Mouse (Mus musculus) forebrain, embryonic 12.5 days (tissue): ENCODE data around the gene Svs5. TPM values are rescaled to one million over a fixed set of nuclear protein-coding genes. Genes with fewer than 3 reads are reported as not detected.

Source experiments
- ATAC-seq: fragments of 200-750 bp; cut with Nextera tagmentation; 2 replicates; pipeline ENCODE4 v1.8.0; 2017; ENCODE audit warnings: moderate TSS enrichment; ENCODE audit not compliant: low FRiP score
- H3K27ac ChIP-seq: fragments of 300-500 bp; sonication (generic); 2 replicates; pipeline ENCODE4 v1.5.1; 2016; ENCODE audit warnings: mild to moderate bottlenecking
- H3K27me3 ChIP-seq: fragments of 300-500 bp; sonication (generic); 2 replicates; pipeline ENCODE4 v1.6.1; 2016; ENCODE audit warnings: mild to moderate bottlenecking
- H3K36me3 ChIP-seq: fragments of 300-500 bp; sonication (generic); replicated peaks from 2 replicates; pipeline ENCODE4 v1.6.1; 2016; ENCODE audit warnings: mild to moderate bottlenecking
- H3K4me1 ChIP-seq: fragments of 300-500 bp; sonication (generic); 2 replicates; pipeline ENCODE4 v1.6.1; 2016
- H3K4me2 ChIP-seq: fragments of 300-500 bp; sonication (generic); 2 replicates; pipeline ENCODE4 v1.6.1; 2016; ENCODE audit warnings: mild to moderate bottlenecking, moderate library complexity
- H3K4me3 ChIP-seq: fragments of 300-500 bp; sonication (generic); replicated peaks from 2 replicates; pipeline ENCODE4 v1.5.1; 2016; ENCODE audit warnings: mild to moderate bottlenecking
- H3K9ac ChIP-seq: fragments of 300-500 bp; sonication (generic); 2 replicates; pipeline ENCODE4 v1.6.1; 2016; ENCODE audit warnings: mild to moderate bottlenecking
- H3K9me3 ChIP-seq: fragments of 300-500 bp; sonication (generic); 2 replicates; pipeline ENCODE4 v1.6.1; 2016
- WGBS: fragments of 180-500 bp; shearing (Covaris S2); methylation state at CpG from one replicate; pipeline ENCODE4 v1.1.7; 2016; 5-methylcytosine and 5-hydroxymethylcytosine counted together
- polyA plus RNA-seq: library from polyadenylated mRNA; unstranded; fragments of >200 nt; fragmentation: Nextera tagmentation; extraction: Ambion mirVana; gene quantifications from 2 replicates; pipeline ENCODE4 v1.2.1, GENCODE M21; 2016

Gene Svs5
- polyA plus RNA-seq, 1 experiment from 2014 or later: not detected

- Histone ChIP-seq H3K36me3 (no peaks in the 10 kb centered on the region), H3K9ac (no peak overlapping the region), H3K9me3 (no peaks in the 10 kb centered on the region), H3K4me1 (peaks cover 4% of the 10 kb centered on the region; the same call in 1 of the 2 replicates), H3K4me2 (no peak overlapping the region), H3K27me3 (0 out of 2 replicates have a peak, but pooled peaks cover 5% of the 10 kb centered on the region), H3K4me3 (no peak overlapping the region), H3K27ac (no peak overlapping the region)
- no peak for ATAC-seq
- 84% methylated on average over 5 of the region's 5 CpGs for WGBS
Observed at GRCm38 (mm10) chr2:164359031-164359430, 26.5 kb downstream of the Svs5 start.

- H3K27me3 ChIP-seq: peaks cover 5% of the 10 kb centered on the region; the same call in 1 of the 2 replicates
- H3K4me1 ChIP-seq: peaks cover 4% of the 10 kb centered on the region; the same call in 1 of the 2 replicates
- no peak overlapping the region for H3K9ac ChIP-seq
- H3K36me3 ChIP-seq: no peaks in the 10 kb centered on the region
- H3K27ac ChIP-seq: no peak overlapping the region
- ATAC-seq: no peak
- H3K4me3 ChIP-seq: no peak overlapping the region
- WGBS: 83% methylated on average over 5 of the region's 5 CpGs
- H3K4me2 ChIP-seq: no peak overlapping the region
- H3K9me3 ChIP-seq: no peaks in the 10 kb centered on the region
Observed at GRCm38 (mm10) chr2:164359668-164360067, 27.1 kb downstream of the Svs5 start.

GRCm38 (mm10) chr2:164360974-164361657 is 28.6 kb downstream of the Svs5 start:
- no peak overlapping the region for H3K27ac ChIP-seq
- 34% methylated on average over 13 of the region's 13 CpGs for WGBS
- H3K4me1 ChIP-seq: peaks cover 4% of the 10 kb centered on the region; the same call in 1 of the 2 replicates
- no peak overlapping the region for H3K4me3 ChIP-seq
- peaks cover 5% of the 10 kb centered on the region; the same call in 1 of the 2 replicates for H3K27me3 ChIP-seq
- no peak overlapping the region for H3K4me2 ChIP-seq
- no peaks in the 10 kb centered on the region for H3K36me3 ChIP-seq
- no peak overlapping the region for H3K9ac ChIP-seq
- no peaks in the 10 kb centered on the region for H3K9me3 ChIP-seq
- no peak for ATAC-seq

- Histone ChIP-seq H3K9ac (no peak overlapping the region), H3K27me3 (peaks cover 5% of the 10 kb centered on the region; the same call in 1 of the 2 replicates), H3K4me2 (no peak overlapping the region), H3K4me3 (no peak overlapping the region), H3K9me3 (no peaks in the 10 kb centered on the region), H3K27ac (no peak overlapping the region), H3K4me1 (no peaks in the 10 kb centered on the region), H3K36me3 (no peaks in the 10 kb centered on the region)
- WGBS: 68% methylated on average over 3 of the region's 3 CpGs
- no peak for ATAC-seq
Observed at GRCm38 (mm10) chr2:164366947-164367346, 34.4 kb downstream of the Svs5 start.

GRCm38 (mm10) chr2:164368620-164369105 is 36.1 kb downstream of the Svs5 start:
- Histone ChIP-seq H3K4me3 (no peak overlapping the region), H3K9ac (no peak overlapping the region), H3K4me2 (no peak overlapping the region), H3K4me1 (no peaks in the 10 kb centered on the region), H3K27me3 (no peaks in the 10 kb centered on the region; the same call in 1 of the 2 replicates), H3K27ac (no peak overlapping the region), H3K9me3 (no peaks in the 10 kb centered on the region), H3K36me3 (no peaks in the 10 kb centered on the region)
- no peak for ATAC-seq
- WGBS: 86% methylated on average over 6 of the region's 6 CpGs

GRCm38 (mm10) chr2:164371371-164371770 is 38.8 kb downstream of the Svs5 start:
- Histone ChIP-seq H3K9me3 (no peaks in the 10 kb centered on the region), H3K36me3 (no peaks in the 10 kb centered on the region), H3K9ac (no peak overlapping the region), H3K4me2 (no peak overlapping the region), H3K4me1 (no peaks in the 10 kb centered on the region), H3K27me3 (no peaks in the 10 kb centered on the region), H3K4me3 (no peak overlapping the region), H3K27ac (no peak overlapping the region)
- ATAC-seq: no peak
- WGBS: 90% methylated on average over 3 of the region's 3 CpGs

- no peak overlapping the region for H3K4me2 ChIP-seq
- no peaks in the 10 kb centered on the region for H3K4me1 ChIP-seq
- no peaks in the 10 kb centered on the region for H3K27me3 ChIP-seq
- no peak for ATAC-seq
- H3K9ac ChIP-seq: no peak overlapping the region
- no peak overlapping the region for H3K27ac ChIP-seq
- no peaks in the 10 kb centered on the region for H3K36me3 ChIP-seq
- H3K4me3 ChIP-seq: no peak overlapping the region
- WGBS: 45% methylated on average over 3 of the region's 3 CpGs
- no peaks in the 10 kb centered on the region for H3K9me3 ChIP-seq
Observed at GRCm38 (mm10) chr2:164372408-164373053, 40.0 kb downstream of the Svs5 start.

- Histone ChIP-seq H3K27ac (no peak overlapping the region), H3K4me1 (no peaks in the 10 kb centered on the region), H3K4me2 (no peak overlapping the region), H3K27me3 (no peaks in the 10 kb centered on the region), H3K9ac (no peak overlapping the region), H3K36me3 (no peaks in the 10 kb centered on the region), H3K4me3 (no peak overlapping the region), H3K9me3 (no peaks in the 10 kb centered on the region)
- 64% methylated on average over 4 of the region's 4 CpGs for WGBS
- no peak for ATAC-seq
Observed at GRCm38 (mm10) chr2:164373187-164373586, 40.6 kb downstream of the Svs5 start.

GRCm38 (mm10) chr2:164377478-164378426 is 45.2 kb downstream of the Svs5 start:
- no peaks in the 10 kb centered on the region for H3K27me3 ChIP-seq
- no peak overlapping the region for H3K4me2 ChIP-seq
- no peak for ATAC-seq
- no peak overlapping the region for H3K9ac ChIP-seq
- 91% methylated on average over 15 of the region's 15 CpGs for WGBS
- no peaks in the 10 kb centered on the region for H3K4me1 ChIP-seq
- no peak overlapping the region for H3K27ac ChIP-seq
- H3K4me3 ChIP-seq: no peak overlapping the region
- no peaks in the 10 kb centered on the region for H3K9me3 ChIP-seq
- no peaks in the 10 kb centered on the region for H3K36me3 ChIP-seq

- Histone ChIP-seq H3K27ac (no peak overlapping the region), H3K9ac (no peak overlapping the region), H3K4me1 (peaks cover 11% of the 10 kb centered on the region), H3K9me3 (no peaks in the 10 kb centered on the region), H3K4me3 (no peak overlapping the region), H3K27me3 (peaks cover 12% of the 10 kb centered on the region; the same call in 1 of the 2 replicates), H3K4me2 (no peak overlapping the region), H3K36me3 (no peaks in the 10 kb centered on the region)
- WGBS: 79% methylated on average over 8 of the region's 8 CpGs
- ATAC-seq: no peak
Observed at GRCm38 (mm10) chr2:164381726-164382125, 49.2 kb downstream of the Svs5 start.

GRCm38 (mm10) chr2:164382971-164383370 is 50.4 kb downstream of the Svs5 start:
- no peak for ATAC-seq
- Histone ChIP-seq H3K4me3 (no peak overlapping the region), H3K9me3 (no peaks in the 10 kb centered on the region), H3K36me3 (no peaks in the 10 kb centered on the region), H3K4me2 (no peak overlapping the region), H3K4me1 (peaks cover 11% of the 10 kb centered on the region), H3K27ac (no peak overlapping the region), H3K9ac (no peak overlapping the region), H3K27me3 (peaks cover 25% of the 10 kb centered on the region)
- 90% methylated on average over 3 of the region's 3 CpGs for WGBS
